Mouse (Mus musculus): Measurements from ENCODE around the gene Gm32717.

DNA sequence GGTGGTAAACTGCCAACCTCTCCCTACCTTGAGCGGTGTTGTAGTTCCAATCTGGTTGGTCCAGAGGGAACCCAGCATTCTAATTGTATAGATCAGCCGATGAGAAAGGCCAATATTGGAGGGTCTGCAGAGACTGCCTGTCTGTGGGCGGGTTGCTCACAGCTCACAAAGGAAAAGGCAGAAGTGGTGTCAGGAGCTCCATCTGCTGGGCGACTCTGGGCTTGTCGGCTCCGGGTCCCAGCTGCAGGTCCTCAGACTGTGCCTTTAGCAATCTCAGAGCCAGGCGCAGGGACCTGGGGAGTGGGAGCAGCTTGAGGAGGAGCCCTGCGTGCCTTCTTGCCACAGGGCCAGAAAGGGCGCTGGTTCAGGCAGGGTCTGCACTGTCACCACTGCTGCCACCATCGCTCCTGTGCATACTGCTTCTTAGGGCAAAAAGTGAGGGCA lies 10.3 kb upstream of the Gm32717 start:
- TF ChIP-seq POLR2A (IDR thresholded peaks at IDR 0.05; ENCODE audit: extremely low read depth, insufficient read depth, low read length) (no peak), CTCF (IDR thresholded peaks at IDR 0.05; ENCODE audit: extremely low read depth, insufficient read depth, low read length) (peak; percentile 45)
